In genomic region chr9:69899371-69899770, GRCm38 (mm10) we compare ENCODE assay signal across 7 mouse cellular contexts.
DNase-seq lines count a peak whose midpoint lies in the region; ATAC-seq and TF ChIP-seq lines count a peak whose summit lies in the region.

No protein-coding gene starts in this region.

- H3K4me2 ChIP-seq in forebrain, embryonic 11.5 days (ENCODE audit: low read depth, low read length, severe bottlenecking), result no peak overlapping the region; the same call in 1 of the 2 replicates
- no peak overlapping the region; the same call in 1 of the 2 replicates for H3K4me2 ChIP-seq in stomach, postnatal 0 days (replicated peaks; ENCODE audit: low read depth)

- 33% methylated on average over 11 of the region's 11 CpGs for WGBS in forebrain, embryonic 11.5 days
- WGBS in limb, embryonic 10.5 days, result 30% methylated on average over 11 of the region's 11 CpGs
- WGBS in stomach, postnatal 0 days, result 13% methylated on average over 11 of the region's 11 CpGs

- no peak for TF ChIP-seq EP300 in stomach, postnatal 0 days (optimal IDR thresholded peaks at IDR 0.05)

- intact Hi-C loops in left cerebral cortex, postnatal 10 days (cut with DNase I), result no loop called here

- no peak overlapping the region for H3K27ac ChIP-seq in forebrain, embryonic 11.5 days (ENCODE audit: low read depth, low read length)
- H3K27ac ChIP-seq in limb, embryonic 10.5 days, result no peak overlapping the region
- no peak overlapping the region for H3K27ac ChIP-seq in stomach, postnatal 0 days (replicated peaks)

- ATAC-seq in forebrain, embryonic 11.5 days (replicated peaks; ENCODE audit: low FRiP score), result no peak
- no peak for ATAC-seq in stomach, postnatal 0 days (ENCODE audit: low FRiP score, low TSS enrichment)

- DNase-seq in left cerebral cortex, postnatal 10 days (ENCODE audit: extremely low spot score in 1 of 2, low spot score in 2 of 2), result peak; percentile 40
- DNase-seq in left cerebral cortex, adult 8-10 months (ENCODE audit: low spot score in 2 of 2), result no peak
- peak; percentile 42 for DNase-seq in brain, embryonic 18.5 days (ENCODE audit: low read depth, low spot score)
- peak; percentile 65 for DNase-seq in forebrain, embryonic 11.5 days (ENCODE audit: low spot score)
- peak; percentile 42 for DNase-seq in limb, embryonic 10.5 days (ENCODE audit: low spot score)
- peak; percentile 26 for DNase-seq in stomach, postnatal 0 days (ENCODE audit: low spot score)
- no peak for DNase-seq in gastrocnemius, adult 18-20 months (ENCODE audit: low spot score)

- H3K36me3 ChIP-seq in forebrain, embryonic 11.5 days (ENCODE audit: control insufficient read depth, insufficient read depth, low read length), result no peaks in the 10 kb centered on the region
- H3K36me3 ChIP-seq in limb, embryonic 10.5 days, result no peaks in the 10 kb centered on the region
- H3K36me3 ChIP-seq in stomach, postnatal 0 days (ENCODE audit: control insufficient read depth, insufficient read depth, low read length), result no peaks in the 10 kb centered on the region

- peak; percentile 68 for TF ChIP-seq CTCF in stomach, postnatal 0 days (IDR thresholded peaks at IDR 0.05; ENCODE audit: low read depth)

- no peak overlapping the region for H3K9ac ChIP-seq in forebrain, embryonic 11.5 days (ENCODE audit: low read length)
- H3K9ac ChIP-seq in stomach, postnatal 0 days (ENCODE audit: low read length), result no peak overlapping the region

- no peaks in the 10 kb centered on the region for H3K27me3 ChIP-seq in forebrain, embryonic 11.5 days (ENCODE audit: control insufficient read depth, insufficient read depth, low read length)
- peaks cover 33% of the 10 kb centered on the region; the same call in 1 of the 2 replicates for H3K27me3 ChIP-seq in limb, embryonic 10.5 days (ENCODE audit: low read depth, poor library complexity, severe bottlenecking)
- H3K27me3 ChIP-seq in stomach, postnatal 0 days (ENCODE audit: control insufficient read depth, insufficient read depth, low read length), result no peaks in the 10 kb centered on the region

- no peaks in the 10 kb centered on the region for H3K9me3 ChIP-seq in forebrain, embryonic 11.5 days (ENCODE audit: control insufficient read depth, low read length)
- H3K9me3 ChIP-seq in limb, embryonic 10.5 days (replicated peaks), result no peaks in the 10 kb centered on the region
- H3K9me3 ChIP-seq in stomach, postnatal 0 days (ENCODE audit: control insufficient read depth, low read length), result no peaks in the 10 kb centered on the region

- no peaks in the 10 kb centered on the region for H3K4me1 ChIP-seq in forebrain, embryonic 11.5 days (replicated peaks; ENCODE audit: control insufficient read depth, insufficient read depth, low read length)
- H3K4me1 ChIP-seq in limb, embryonic 10.5 days, result peaks cover 27% of the 10 kb centered on the region
- H3K4me1 ChIP-seq in stomach, postnatal 0 days (replicated peaks; ENCODE audit: control insufficient read depth, insufficient read depth), result no peaks in the 10 kb centered on the region

- H3K4me3 ChIP-seq in forebrain, embryonic 11.5 days (ENCODE audit: low read depth, low read length), result no peak overlapping the region
- H3K4me3 ChIP-seq in limb, embryonic 10.5 days, result no peak overlapping the region
- H3K4me3 ChIP-seq in stomach, postnatal 0 days (ENCODE audit: low read depth, low read length), result no peak overlapping the region

Comparison
In these comparisons a context has a peak if more than half of its experiments do, and no peak if none do; other contexts are left out.
1. DNase-seq: peak in left cerebral cortex, postnatal 10 days (2 of 2), brain, embryonic 18.5 days (single experiment), forebrain, embryonic 11.5 days (single experiment), limb, embryonic 10.5 days (single experiment) and stomach, postnatal 0 days (single experiment); none in left cerebral cortex, adult 8-10 months (0 of 2) and gastrocnemius, adult 18-20 months (single experiment).